Mouse (Mus musculus): ENCODE data around the gene Fam120b.
"Not testable (repeated sequence)": the region's sequence is repeated elsewhere in the genome, so short reads cannot be mapped to it uniquely, and the experiment has no call there.

Gene Fam120b

GRCm38 (mm10) chr17:15431551-15431950 is 35.5 kb downstream of the Fam120b start:
- no peak for DNase-seq (ENCODE audit: low read depth)

GRCm38 (mm10) chr17:15432036-15432435 is 36.0 kb downstream of the Fam120b start:
- DNase-seq (ENCODE audit: low read depth): no peak

- DNase-seq (ENCODE audit: low read depth): no peak
Observed at GRCm38 (mm10) chr17:15434748-15435147, 38.7 kb downstream of the Fam120b start.

- peak; percentile 29 for DNase-seq (ENCODE audit: low read depth)
Observed at GRCm38 (mm10) chr17:15440067-15440462, 44.1 kb downstream of the Fam120b start.

- DNase-seq (ENCODE audit: low read depth): no peak
Observed at GRCm38 (mm10) chr17:15440463-15441121, 44.6 kb downstream of the Fam120b start.

- DNase-seq (ENCODE audit: low read depth): no peak
Observed at GRCm38 (mm10) chr17:15445421-15445820, 49.4 kb downstream of the Fam120b start.

- no peak for DNase-seq (ENCODE audit: low read depth)
Observed at GRCm38 (mm10) chr17:15447831-15448230, 51.8 kb downstream of the Fam120b start.

- DNase-seq (ENCODE audit: low read depth): not testable (repeated sequence)
Observed at GRCm38 (mm10) chr17:15449144-15449543, 53.1 kb downstream of the Fam120b start.

- no peak for DNase-seq (ENCODE audit: low read depth)
Observed at GRCm38 (mm10) chr17:15449606-15450005, 53.6 kb downstream of the Fam120b start.

GRCm38 (mm10) chr17:15455203-15455602 is 59.2 kb downstream of the Fam120b start:
- DNase-seq (ENCODE audit: low read depth): no peak

GRCm38 (mm10) chr17:15456595-15456994 is 60.6 kb downstream of the Fam120b start:
- no peak for DNase-seq (ENCODE audit: low read depth)

- no peak for DNase-seq (ENCODE audit: low read depth)
Observed at GRCm38 (mm10) chr17:15459761-15460160, 63.8 kb downstream of the Fam120b start.

GRCm38 (mm10) chr17:15461921-15462495 is 66.0 kb downstream of the Fam120b start:
- DNase-seq (ENCODE audit: low read depth): no peak

GRCm38 (mm10) chr17:15467669-15468068 is 71.7 kb downstream of the Fam120b start:
- DNase-seq (ENCODE audit: low read depth): peak; percentile 18

GRCm38 (mm10) chr17:15472671-15473070 is 76.7 kb downstream of the Fam120b start:
- DNase-seq (ENCODE audit: low read depth): no peak
